Mouse (Mus musculus) adrenal gland (tissue): ENCODE measurements around the gene Mtrf1l.

Experiments used
- intact Hi-C: fragments of 180-260 bp; cut with DNase I; formaldehyde crosslinking; loops from one replicate; pipeline ENCODE4 v1.15.1; 2025
- long read RNA-seq, 2 experiments: library from polyadenylated mRNA; unstranded; transcript quantifications; one replicate each; pipeline ENCODE4 v2.0.0; 2020; ENCODE audit warnings: borderline replicate concordance in 1 of 2; ENCODE audit not compliant: insufficient replicate concordance in 1 of 2

Gene Mtrf1l
- long read RNA-seq, experiment 1, transcript Mtrf1l-201 (7 exons, 2,588 nt), result major isoform, 7 of 12 reads
- long read RNA-seq, experiment 1, partial matches to known transcripts, result 2 of 12 reads
- long read RNA-seq, experiment 1, other reads (novel, unspliced or antisense), result 3 of 12 reads
- long read RNA-seq, experiment 2, transcript Mtrf1l-201 (7 exons, 2,588 nt), result major isoform, 10 of 14 reads
- long read RNA-seq, experiment 2, partial matches to known transcripts, result 3 of 14 reads
- long read RNA-seq, experiment 2, other reads (novel, unspliced or antisense), result 1 of 14 reads

- intact Hi-C loops, result loop anchor here (1.0 to 2.0 kb wide), 2 partner anchors 18 to 23 kb away; no protein-coding TSS in a partner anchor
These were observed at the start of gene Mtrf1l for GRCm38 (mm10) chr10:5823740-5824491. Mtrf1l (minus strand) TSS chr10:5823910.

- intact Hi-C loops, result no loop called here
These were observed 47.4 kb upstream of the Mtrf1l start for GRCm38 (mm10) chr10:5871081-5871480.

- intact Hi-C loops, result no loop called here
These were observed 44.4 kb upstream of the Mtrf1l start for GRCm38 (mm10) chr10:5867981-5868552.

GRCm38 (mm10) chr10:5865996-5866395 lies 42.3 kb upstream of the Mtrf1l start:
- intact Hi-C loops, result no loop called here

- intact Hi-C loops, result no loop called here
These were observed 39.0 kb upstream of the Mtrf1l start for GRCm38 (mm10) chr10:5862669-5863068.

GRCm38 (mm10) chr10:5860849-5861248 lies 37.1 kb upstream of the Mtrf1l start:
- intact Hi-C loops, result no loop called here

GRCm38 (mm10) chr10:5859729-5860128 lies 36.0 kb upstream of the Mtrf1l start:
- intact Hi-C loops, result no loop called here

- intact Hi-C loops, result no loop called here
These were observed 34.4 kb upstream of the Mtrf1l start for GRCm38 (mm10) chr10:5857996-5858549.

- intact Hi-C loops, result no loop called here
These were observed 29.7 kb upstream of the Mtrf1l start for GRCm38 (mm10) chr10:5853290-5853868.

GRCm38 (mm10) chr10:5846939-5847338 lies 23.2 kb upstream of the Mtrf1l start:
- intact Hi-C loops, result loop anchor here (5.0 kb wide), 1 partner anchor 1225 kb away; no protein-coding TSS in a partner anchor

- intact Hi-C loops, result no loop called here
These were observed 17.7 kb upstream of the Mtrf1l start for GRCm38 (mm10) chr10:5841369-5841768.

GRCm38 (mm10) chr10:5826336-5827025 lies 2.8 kb upstream of the Mtrf1l start:
- intact Hi-C loops, result no loop called here

GRCm38 (mm10) chr10:5824779-5825178 lies 1.1 kb upstream of the Mtrf1l start:
- intact Hi-C loops, result loop anchor here (2.0 kb wide), 1 partner anchor 24 kb away; no protein-coding TSS in a partner anchor

- intact Hi-C loops, result loop anchor here (1.0 kb wide), 1 partner anchor 17 kb away; no protein-coding TSS in a partner anchor
These were observed 395 bp downstream of the Mtrf1l start for GRCm38 (mm10) chr10:5823291-5823739.

- intact Hi-C loops, result no loop called here
These were observed 4.9 kb downstream of the Mtrf1l start for GRCm38 (mm10) chr10:5818772-5819171.

- intact Hi-C loops, result no loop called here
These were observed 7.7 kb downstream of the Mtrf1l start for GRCm38 (mm10) chr10:5815968-5816367.

GRCm38 (mm10) chr10:5813724-5814123 lies 10.0 kb downstream of the Mtrf1l start:
- intact Hi-C loops, result no loop called here

- intact Hi-C loops, result no loop called here
These were observed 16.0 kb downstream of the Mtrf1l start for GRCm38 (mm10) chr10:5807683-5808082.

- intact Hi-C loops, result loop anchor here (1.0 kb wide), 1 partner anchor 16 kb away; the partner anchor contains the start of gene Mtrf1l
These were observed 16.7 kb downstream of the Mtrf1l start for GRCm38 (mm10) chr10:5806996-5807395.

GRCm38 (mm10) chr10:5806416-5806815 lies 17.3 kb downstream of the Mtrf1l start:
- intact Hi-C loops, result loop anchor here (1.0 kb wide), 1 partner anchor 17 kb away; the partner anchor contains the start of gene Mtrf1l
